Comparison of ENCODE assay signal across 12 mouse cellular contexts in genomic region chr2:73496329-73496685, GRCm38 (mm10). TPM values are rescaled to one million over a fixed set of nuclear protein-coding genes. Genes with fewer than 3 reads are reported as not detected.
A peak's percentile ranks its signal among the peaks of the same experiment; 100 is the strongest.
DNase-seq lines count a peak whose midpoint lies in the region; ATAC-seq and TF ChIP-seq lines count a peak whose summit lies in the region.
"Had no signal": no experiment of that assay in that cellular context is flagged by ENCODE, and none has a peak within 500 bp of the region (broad histone marks: within the 10 kb centered on the region; RNA-seq: fewer than 3 reads in every experiment).

No protein-coding gene starts in this region.

- H3K9me3 ChIP-seq in heart, postnatal 0 days (replicated peaks; ENCODE audit: control insufficient read depth, low read length): no peaks in the 10 kb centered on the region
- H3K9me3 ChIP-seq in intestine, embryonic 15.5 days: no peaks in the 10 kb centered on the region
- no peaks in the 10 kb centered on the region for H3K9me3 ChIP-seq in limb, embryonic 15.5 days
- H3K9me3 ChIP-seq: neural tube, embryonic 13.5 days had no signal

- 60% methylated on average over 4 of the region's 4 CpGs for WGBS in heart, postnatal 0 days
- 46% methylated on average over 4 of the region's 4 CpGs for WGBS in intestine, embryonic 15.5 days
- WGBS in limb, embryonic 15.5 days: 60% methylated on average over 4 of the region's 4 CpGs

- H3K27ac ChIP-seq in heart, postnatal 0 days (ENCODE audit: low read depth): peak overlapping the region; percentile 70
- peak overlapping the region; percentile 93 for H3K27ac ChIP-seq in brown adipose tissue, adult 24 weeks (replicated peaks; ENCODE audit: low read depth, low read length)
- H3K27ac ChIP-seq in intestine, embryonic 15.5 days: peak overlapping the region; percentile 52; the same call in 1 of the 2 replicates
- peak overlapping the region; percentile 75 for H3K27ac ChIP-seq in limb, embryonic 15.5 days
- H3K27ac ChIP-seq: neural tube, embryonic 13.5 days had no signal

- no peak for DNase-seq in heart, postnatal 0 days (ENCODE audit: low spot score)
- DNase-seq in heart, adult 8-10 months (ENCODE audit: low spot score): no peak
- DNase-seq in layer of hippocampus, adult 9-11 months: no peak
- no peak for DNase-seq in cerebellum, postnatal 4 days (ENCODE audit: low spot score in 2 of 2)
- DNase-seq: adrenal gland, adult 2 months; cerebellum, adult 9-10 months had no signal

- no peaks in the 10 kb centered on the region for H3K27me3 ChIP-seq in heart, postnatal 0 days (ENCODE audit: control insufficient read depth, insufficient read depth, low read length)
- no peaks in the 10 kb centered on the region for H3K27me3 ChIP-seq in intestine, embryonic 15.5 days (replicated peaks)
- no peaks in the 10 kb centered on the region for H3K27me3 ChIP-seq in limb, embryonic 15.5 days
- H3K27me3 ChIP-seq: neural tube, embryonic 13.5 days had no signal

- no peak for ATAC-seq in heart, postnatal 0 days (ENCODE audit: insufficient read depth, low read depth)
- ATAC-seq in intestine, embryonic 15.5 days: 0 out of 2 replicates have a peak, but pooled peaks have one; percentile 15
- no peak for ATAC-seq in limb, embryonic 15.5 days (ENCODE audit: insufficient number of reproducible peaks, low FRiP score, low TSS enrichment, low read depth)
- ATAC-seq in erythroid progenitor cell, adult 5-6 weeks (replicated peaks; ENCODE audit: low FRiP score, poor library complexity, severe bottlenecking): no peak
- ATAC-seq: forebrain, embryonic 16.5 days had no signal

- H3K4me1 ChIP-seq in heart, postnatal 0 days (ENCODE audit: control insufficient read depth, insufficient read depth): peaks cover 12% of the 10 kb centered on the region
- peaks cover 20% of the 10 kb centered on the region; the same call in 1 of the 2 replicates for H3K4me1 ChIP-seq in brown adipose tissue, adult 24 weeks (ENCODE audit: control insufficient read depth, insufficient read depth, insufficient read length, low read length)
- H3K4me1 ChIP-seq in intestine, embryonic 15.5 days (replicated peaks): peaks cover 27% of the 10 kb centered on the region
- H3K4me1 ChIP-seq in limb, embryonic 15.5 days: peaks cover 28% of the 10 kb centered on the region

- no peak overlapping the region for H3K9ac ChIP-seq in heart, postnatal 0 days (replicated peaks; ENCODE audit: low read depth, low read length)
- no peak overlapping the region for H3K9ac ChIP-seq in intestine, embryonic 15.5 days
- no peak overlapping the region for H3K9ac ChIP-seq in limb, embryonic 15.5 days
- H3K9ac ChIP-seq: neural tube, embryonic 13.5 days had no signal

- H3K4me2 ChIP-seq in heart, postnatal 0 days (ENCODE audit: low read depth, low read length): peak overlapping the region; percentile 19; the same call in 1 of the 2 replicates
- peak overlapping the region; percentile 39; the same call in 1 of the 2 replicates for H3K4me2 ChIP-seq in intestine, embryonic 15.5 days (replicated peaks)
- no peak overlapping the region for H3K4me2 ChIP-seq in limb, embryonic 15.5 days
- H3K4me2 ChIP-seq: neural tube, embryonic 13.5 days had no signal

- no peaks in the 10 kb centered on the region for H3K36me3 ChIP-seq in heart, postnatal 0 days (replicated peaks; ENCODE audit: control insufficient read depth, insufficient read depth, low read length)
- H3K36me3 ChIP-seq in intestine, embryonic 15.5 days: no peaks in the 10 kb centered on the region
- peaks cover 5% of the 10 kb centered on the region; the same call in 1 of the 2 replicates for H3K36me3 ChIP-seq in limb, embryonic 15.5 days
- H3K36me3 ChIP-seq: neural tube, embryonic 13.5 days had no signal

- no peak for TF ChIP-seq EP300 in heart, postnatal 0 days (IDR thresholded peaks at IDR 0.05; ENCODE audit: low read depth)

- no peak for TF ChIP-seq CTCF in heart, postnatal 0 days (IDR thresholded peaks at IDR 0.05; ENCODE audit: low read depth)

- H3K4me3 ChIP-seq in heart, postnatal 0 days (ENCODE audit: low read depth, low read length): no peak overlapping the region
- no peak overlapping the region for H3K4me3 ChIP-seq in brown adipose tissue, adult 24 weeks (ENCODE audit: insufficient read depth, low read depth, low read length)
- H3K4me3 ChIP-seq in intestine, embryonic 15.5 days (replicated peaks): no peak overlapping the region
- H3K4me3 ChIP-seq in limb, embryonic 15.5 days: no peak overlapping the region
- H3K4me3 ChIP-seq: neural tube, embryonic 13.5 days had no signal

RNA-seq across cellular contexts. Expression of gene Wipf1, which starts 33.2 kb away (rescaled TPM):
- 1.7 and 20.3 TPM in 2 replicates for total RNA-seq in heart, postnatal 0 days (2014; rRNA removed; ENCODE audit: low replicate concordance)
- 2.9 and 3.1 TPM in 2 replicates for polyA plus RNA-seq in heart, postnatal 0 days (2015; fragmentation: Nextera tagmentation; extraction: Ambion mirVana)
- 10 to 100 TPM; 11.5 to 14.6 (median 13.3) TPM for total RNA-seq in heart, adult 8-10 months (2022)
- polyA plus RNA-seq in brown adipose tissue, adult 24 weeks (2012; ENCODE audit: insufficient read depth, insufficient read length, missing spikeins): 7.1 and 8.0 TPM in 2 replicates
- 9.5 and 10.1 TPM in 2 replicates for polyA plus RNA-seq in intestine, embryonic 15.5 days (2015; fragmentation: Nextera tagmentation; extraction: Ambion mirVana)
- 15.1 TPM in 2 replicates for polyA plus RNA-seq in limb, embryonic 15.5 days (2015; fragmentation: Nextera tagmentation; extraction: Ambion mirVana)
- total RNA-seq in erythroid progenitor cell, adult 5-6 weeks (2015; ENCODE audit: low replicate concordance): 12.6 and 13.3 TPM in 2 replicates
- 3.6 and 3.7 TPM in 2 replicates for total RNA-seq in erythroid progenitor cell, adult 5-6 weeks (2017; ENCODE audit: low replicate concordance)
